Mouse (Mus musculus) heart, embryonic 16.5 days (tissue): ENCODE measurements around the gene Mta2. TPM values are rescaled to one million over a fixed set of nuclear protein-coding genes. Genes with fewer than 3 reads are reported as not detected.
A peak's percentile ranks its signal among the peaks of the same experiment; 100 is the strongest.

Experiments used
- ATAC-seq: fragments of 200-750 bp; cut with Nextera tagmentation; replicated peaks from 2 replicates; pipeline ENCODE4 v1.8.0; 2017; ENCODE audit warnings: moderate number of reproducible peaks; ENCODE audit not compliant: insufficient read depth, low FRiP score; ENCODE audit errors: extremely low read depth
- H3K27ac ChIP-seq: fragments of 300-500 bp; sonication (generic); 2 replicates; pipeline ENCODE4 v1.5.1; 2014; ENCODE audit warnings: mild to moderate bottlenecking, low read length, control low read depth, moderate library complexity
- H3K27me3 ChIP-seq: fragments of 300-500 bp; sonication (generic); 2 replicates; pipeline ENCODE4 v1.6.1; 2014; ENCODE audit warnings: low read length, mixed read lengths; ENCODE audit not compliant: control insufficient read depth, insufficient read depth
- H3K36me3 ChIP-seq: fragments of 300-500 bp; sonication (generic); 2 replicates; pipeline ENCODE4 v1.6.1; 2014; ENCODE audit not compliant: control insufficient read depth, insufficient read depth
- H3K4me1 ChIP-seq: fragments of 300-500 bp; sonication (generic); 2 replicates; pipeline ENCODE4 v1.6.1; 2014; ENCODE audit warnings: low read length, mixed read lengths; ENCODE audit not compliant: control insufficient read depth, insufficient read depth
- H3K4me2 ChIP-seq: fragments of 300-500 bp; sonication (generic); 2 replicates; pipeline ENCODE4 v1.6.1; 2014; ENCODE audit warnings: low read depth, mild to moderate bottlenecking, control low read depth, low read length
- H3K4me3 ChIP-seq: fragments of 300-500 bp; sonication (generic); 2 replicates; pipeline ENCODE4 v1.5.1; 2014; ENCODE audit warnings: mild to moderate bottlenecking, control low read depth, low read length
- H3K9ac ChIP-seq: fragments of 300-500 bp; sonication (generic); 2 replicates; pipeline ENCODE4 v1.6.1; 2014; ENCODE audit warnings: low read length, control low read depth
- H3K9me3 ChIP-seq: fragments of 300-500 bp; sonication (generic); replicated peaks from 2 replicates; pipeline ENCODE4 v1.6.1; 2016; ENCODE audit warnings: low read length; ENCODE audit not compliant: control insufficient read depth
- WGBS: fragments of 180-500 bp; shearing (Covaris S2); extraction: QIAGEN DNeasy Blood & Tissue Kit; methylation state at CpG from one replicate; pipeline ENCODE4 v1.1.7; 2014; 5-methylcytosine and 5-hydroxymethylcytosine counted together
- polyA plus RNA-seq: library from polyadenylated mRNA; unstranded; fragments of >200 nt; fragmentation: Nextera tagmentation; extraction: Ambion mirVana; gene quantifications from 2 replicates; pipeline ENCODE4 v1.2.1, GENCODE M21; 2015

The Mta2 gene
- polyA plus RNA-seq, 1 experiment from 2014 or later = 96.0 TPM

- Histone ChIP-seq H3K4me3 (peak overlapping the region; percentile 99), H3K27me3 (no peaks in the 10 kb centered on the region), H3K4me1 (peaks cover 34% of the 10 kb centered on the region), H3K9ac (peak overlapping the region; percentile 99), H3K27ac (peak overlapping the region; percentile 73), H3K36me3 (peaks cover 20% of the 10 kb centered on the region), H3K4me2 (peak overlapping the region; percentile 77), H3K9me3 (no peaks in the 10 kb centered on the region)
- ATAC-seq = no peak
- whole genome bisulfite sequencing = 41% methylated on average over 10 of the region's 10 CpGs
Measured at GRCm38 (mm10) chr19:8941136-8941514, 550 bp upstream of the Mta2 start.

- Histone ChIP-seq H3K27me3 (no peaks in the 10 kb centered on the region), H3K4me3 (peak overlapping the region; percentile 99), H3K36me3 (peaks cover 24% of the 10 kb centered on the region), H3K4me1 (peaks cover 34% of the 10 kb centered on the region), H3K9ac (peak overlapping the region; percentile 99), H3K27ac (peak overlapping the region; percentile 99), H3K9me3 (no peaks in the 10 kb centered on the region), H3K4me2 (peak overlapping the region; percentile 77)
- ATAC-seq = peak; percentile 65
- WGBS = under 1% methylated on average over 46 of the region's 46 CpGs
Measured at GRCm38 (mm10) chr19:8942276-8942964, 745 bp downstream of the Mta2 start.

DNA sequence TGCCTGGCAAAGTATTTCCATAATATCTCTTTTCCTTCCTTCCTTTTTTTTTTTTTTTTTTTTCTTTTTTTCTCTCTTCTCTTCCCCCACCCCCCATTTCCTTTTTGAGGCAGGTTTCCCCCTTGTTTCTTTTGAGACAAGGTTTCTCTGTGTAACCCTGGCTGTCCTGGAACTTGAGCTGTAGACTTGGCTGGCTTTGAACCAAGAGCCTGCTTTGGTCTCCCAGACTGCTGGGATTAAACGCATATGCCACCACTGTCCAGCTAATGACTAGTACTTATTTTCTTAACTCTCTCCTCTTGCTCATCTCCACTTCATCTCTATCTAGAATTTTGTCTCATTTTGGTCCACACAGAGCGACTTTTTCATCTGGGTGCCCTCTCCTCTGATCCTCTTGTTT is 1.4 kb downstream of the Mta2 start:
- H3K4me3 ChIP-seq = peak overlapping the region; percentile 99
- no peak for ATAC-seq
- peaks cover 34% of the 10 kb centered on the region for H3K4me1 ChIP-seq
- peak overlapping the region; percentile 99 for H3K9ac ChIP-seq
- H3K27ac ChIP-seq = peak overlapping the region; percentile 99
- H3K4me2 ChIP-seq = peak overlapping the region; percentile 77
- no peaks in the 10 kb centered on the region for H3K9me3 ChIP-seq
- 62% methylated on average over 2 of the region's 2 CpGs for WGBS
- peaks cover 30% of the 10 kb centered on the region for H3K36me3 ChIP-seq
- H3K27me3 ChIP-seq = no peaks in the 10 kb centered on the region

DNA sequence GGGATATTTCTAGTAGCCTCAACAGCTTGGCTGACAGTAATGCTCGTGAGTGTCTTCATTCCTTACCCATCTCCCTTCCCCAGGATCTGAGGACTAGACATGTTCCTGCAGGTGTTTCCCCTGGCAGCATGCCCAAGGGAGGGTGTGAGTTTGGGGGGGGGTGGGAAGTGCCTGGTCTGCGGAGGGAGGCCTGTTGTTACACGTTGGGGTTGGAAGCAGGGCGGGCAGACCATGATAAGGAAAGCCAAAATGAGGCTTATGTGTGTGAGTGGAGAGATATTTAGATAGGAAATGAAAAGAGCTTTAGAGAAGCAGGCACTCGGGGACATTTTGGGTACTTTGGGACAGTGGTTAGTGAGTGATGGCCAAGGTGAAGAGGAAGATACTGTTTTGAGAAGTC is 2.4 kb downstream of the Mta2 start:
- H3K4me2 ChIP-seq = peak overlapping the region; percentile 77
- no peak for ATAC-seq

DNA sequence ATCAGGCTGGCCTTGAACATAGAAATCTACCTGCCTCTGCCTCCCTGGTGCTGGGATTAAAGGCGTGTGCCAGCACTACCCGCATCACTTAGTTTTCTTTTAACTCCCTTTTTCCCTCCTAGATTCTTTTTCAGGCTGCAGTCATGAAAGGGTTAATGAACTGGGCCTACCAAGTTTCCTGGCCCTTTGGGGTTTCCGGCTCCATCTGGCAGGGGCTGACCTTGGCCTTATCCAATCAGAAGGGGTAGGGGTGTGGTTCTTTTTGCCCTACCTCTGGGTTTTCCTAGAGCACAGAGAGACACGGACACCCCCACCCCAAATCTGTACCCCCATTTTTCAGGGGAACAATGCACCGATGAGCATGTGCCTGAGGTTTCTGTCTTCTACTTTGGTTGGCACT is 3.1 kb downstream of the Mta2 start:
- Histone ChIP-seq H3K9me3 (no peaks in the 10 kb centered on the region), H3K9ac (peak overlapping the region; percentile 44), H3K4me2 (peak overlapping the region; percentile 77), H3K36me3 (peaks cover 40% of the 10 kb centered on the region), H3K27ac (peak overlapping the region; percentile 28), H3K4me3 (peak overlapping the region; percentile 32), H3K27me3 (no peaks in the 10 kb centered on the region), H3K4me1 (peaks cover 34% of the 10 kb centered on the region)
- 30% methylated on average over 5 of the region's 5 CpGs for WGBS
- no peak for ATAC-seq

More for the DNA sequence above, 2.4 kb downstream of the Mta2 start:
- H3K4me1 ChIP-seq = peaks cover 34% of the 10 kb centered on the region
- WGBS = 29% methylated on average over 5 of the region's 5 CpGs
- no peaks in the 10 kb centered on the region for H3K27me3 ChIP-seq
- H3K9me3 ChIP-seq = no peaks in the 10 kb centered on the region
- H3K27ac ChIP-seq = peak overlapping the region; percentile 36; the same call in 1 of the 2 replicates
- peaks cover 38% of the 10 kb centered on the region for H3K36me3 ChIP-seq
- peak overlapping the region; percentile 24 for H3K9ac ChIP-seq
- peak overlapping the region; percentile 99 for H3K4me3 ChIP-seq

DNA sequence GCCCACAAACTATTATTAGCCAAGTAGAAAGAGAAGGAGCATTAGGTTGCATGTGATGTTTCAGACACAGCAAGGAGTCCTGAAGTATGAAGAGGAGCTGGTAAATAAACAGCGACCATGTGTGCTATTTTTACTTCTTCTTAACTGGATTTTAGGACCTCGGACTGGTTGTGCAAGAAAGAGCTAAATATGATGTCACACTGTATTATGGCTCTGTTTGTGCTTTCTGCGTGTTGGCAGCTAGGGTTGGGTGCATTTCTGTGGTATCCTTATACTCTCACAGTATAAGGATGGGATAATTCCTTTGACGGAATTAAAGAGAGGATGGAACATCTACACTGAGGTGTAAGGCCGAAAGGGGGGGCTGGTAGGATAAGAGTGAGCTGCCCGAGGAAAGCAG is 3.6 kb downstream of the Mta2 start:
- ATAC-seq = no peak
- Histone ChIP-seq H3K27me3 (no peaks in the 10 kb centered on the region), H3K27ac (peak overlapping the region; percentile 28), H3K9me3 (no peaks in the 10 kb centered on the region), H3K9ac (peak overlapping the region; percentile 44; the same call in 1 of the 2 replicates), H3K4me3 (peak overlapping the region; percentile 32), H3K36me3 (peaks cover 42% of the 10 kb centered on the region), H3K4me2 (peak overlapping the region; percentile 77), H3K4me1 (peaks cover 34% of the 10 kb centered on the region)
- 66% methylated on average over 6 of the region's 6 CpGs for WGBS

GRCm38 (mm10) chr19:8946929-8947328 is 5.3 kb downstream of the Mta2 start:
- Histone ChIP-seq H3K9ac (no peak overlapping the region), H3K27ac (no peak overlapping the region), H3K27me3 (no peaks in the 10 kb centered on the region), H3K9me3 (no peaks in the 10 kb centered on the region), H3K36me3 (peaks cover 57% of the 10 kb centered on the region), H3K4me3 (no peak overlapping the region), H3K4me2 (no peak overlapping the region), H3K4me1 (peaks cover 26% of the 10 kb centered on the region)
- 76% methylated on average over 7 of the region's 7 CpGs for WGBS
- no peak for ATAC-seq

DNA sequence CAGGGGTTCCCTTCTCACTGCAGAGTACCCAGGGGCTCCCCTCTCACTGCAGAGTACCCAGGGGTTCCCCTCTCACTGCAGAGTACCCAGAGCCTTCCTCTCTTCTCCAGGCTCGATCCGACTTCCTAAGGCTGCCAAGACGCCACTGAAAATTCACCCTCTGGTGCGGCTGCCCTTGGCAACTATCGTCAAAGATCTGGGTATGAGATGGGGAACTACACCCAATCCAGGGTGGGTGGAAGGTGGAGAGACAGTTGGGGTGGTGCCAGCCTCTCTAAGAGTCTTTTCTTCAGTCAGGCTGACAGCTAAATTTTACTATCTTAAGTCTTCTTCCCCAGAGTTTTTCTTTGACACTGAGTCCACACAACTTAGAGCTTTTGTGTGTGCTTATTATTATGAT is 8.5 kb downstream of the Mta2 start:
- Histone ChIP-seq H3K9me3 (no peaks in the 10 kb centered on the region), H3K27me3 (no peaks in the 10 kb centered on the region), H3K9ac (no peak overlapping the region), H3K4me3 (no peak overlapping the region), H3K4me1 (peaks cover 20% of the 10 kb centered on the region), H3K27ac (no peak overlapping the region), H3K4me2 (no peak overlapping the region), H3K36me3 (peaks cover 64% of the 10 kb centered on the region)
- WGBS = 93% methylated on average over 5 of the region's 5 CpGs
- ATAC-seq = no peak

DNA sequence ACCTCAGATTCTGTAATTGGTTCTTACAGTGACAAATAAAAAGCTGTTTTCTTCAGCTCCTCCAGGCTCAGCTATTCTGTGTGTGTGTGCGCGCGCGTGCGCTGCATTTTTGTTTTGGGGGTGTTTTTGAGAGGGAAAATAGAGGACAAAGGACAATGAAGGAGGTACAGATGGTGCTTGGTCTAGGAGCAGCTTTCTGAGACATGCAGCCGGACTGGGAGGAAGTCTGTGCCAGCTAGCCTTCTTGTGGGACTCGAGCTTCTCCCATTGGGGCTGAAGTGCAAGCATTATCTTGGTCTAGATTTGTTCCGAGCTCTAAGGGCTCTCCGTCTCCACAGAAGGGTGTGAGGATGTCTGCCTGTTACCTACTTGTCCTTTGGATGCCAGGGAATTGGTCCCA is 10.6 kb downstream of the Mta2 start:
- no peak overlapping the region for H3K4me3 ChIP-seq
- no peaks in the 10 kb centered on the region for H3K9me3 ChIP-seq
- peaks cover 52% of the 10 kb centered on the region for H3K36me3 ChIP-seq
- H3K4me1 ChIP-seq = peaks cover 16% of the 10 kb centered on the region
- ATAC-seq = no peak
- H3K27me3 ChIP-seq = no peaks in the 10 kb centered on the region
- no peak overlapping the region; the same call in 1 of the 2 replicates for H3K27ac ChIP-seq
- no peak overlapping the region for H3K4me2 ChIP-seq
- H3K9ac ChIP-seq = no peak overlapping the region; the same call in 1 of the 2 replicates
- WGBS = 79% methylated on average over 9 of the region's 9 CpGs
